Mouse (Mus musculus): Measurements from ENCODE around the gene Ikzf2. TPM values are rescaled to one million over a fixed set of nuclear protein-coding genes. Genes with fewer than 3 reads are reported as not detected.

Gene Ikzf2
- polyA plus RNA-seq, 1 experiment from 2014 or later: 0.88 TPM

DNA sequence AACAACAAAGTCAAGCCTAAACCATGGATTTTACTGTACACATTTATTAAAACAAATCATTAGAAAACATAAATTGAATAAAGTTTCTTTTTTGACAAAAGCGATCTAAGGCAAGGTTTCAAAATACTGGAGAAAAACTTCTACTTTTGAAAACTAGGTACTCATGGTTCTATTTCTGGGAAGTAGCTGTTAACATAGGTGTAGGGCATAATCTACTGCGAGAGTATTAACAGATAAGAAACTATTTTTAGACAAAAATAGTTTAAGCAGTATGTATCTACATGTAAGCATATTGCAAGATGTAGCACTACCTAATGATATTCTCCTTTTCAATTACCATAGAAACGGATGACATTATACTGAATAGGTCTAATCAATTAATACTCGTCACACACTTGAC, 137.1 kb downstream of the Ikzf2 start:
- Histone ChIP-seq H3K9ac (replicated peaks; ENCODE audit: low read depth) (no peak overlapping the region), H3K9me3 (ENCODE audit: low read length) (no peaks in the 10 kb centered on the region), H3K36me3 (ENCODE audit: insufficient read depth, low read length) (no peaks in the 10 kb centered on the region), H3K4me2 (replicated peaks; ENCODE audit: low read depth, low read length) (no peak overlapping the region), H3K27me3 (replicated peaks; ENCODE audit: insufficient read depth, low read length) (no peaks in the 10 kb centered on the region), H3K4me1 (ENCODE audit: insufficient read depth, low read depth, low read length) (no peaks in the 10 kb centered on the region), H3K27ac (ENCODE audit: low read length) (no peak overlapping the region), H3K4me3 (ENCODE audit: low read depth, low read length) (no peak overlapping the region)
- ATAC-seq (no peak), DNase-seq (ENCODE audit: low spot score) (no peak)
- no peak for TF ChIP-seq EP300 (IDR thresholded peaks at IDR 0.05)
- TF ChIP-seq CTCF (IDR thresholded peaks at IDR 0.05): no peak
- WGBS: 77% methylated on average over 4 of the region's 4 CpGs

DNA sequence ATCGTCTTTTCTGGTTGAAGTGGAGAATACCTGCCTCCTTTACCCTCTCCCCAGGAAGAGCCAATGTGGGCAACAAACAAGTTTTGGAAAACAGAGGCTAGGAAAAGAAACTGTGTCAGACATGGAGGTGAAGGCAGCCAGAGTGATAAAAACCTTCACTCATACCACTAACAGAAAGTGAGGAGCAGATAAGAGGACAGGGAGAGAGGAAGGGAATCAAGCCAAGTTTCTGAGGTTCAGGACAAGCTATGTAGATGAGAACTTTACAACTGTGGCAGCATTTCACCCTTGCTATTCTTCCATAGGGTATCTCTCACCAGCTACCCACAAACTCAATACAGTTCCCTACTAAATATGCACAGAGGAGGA, 141.2 kb downstream of the Ikzf2 start:
- H3K27ac ChIP-seq (ENCODE audit: low read length): no peak overlapping the region
- no peak for TF ChIP-seq EP300 (IDR thresholded peaks at IDR 0.05)
- no peak for TF ChIP-seq CTCF (IDR thresholded peaks at IDR 0.05)
- no peaks in the 10 kb centered on the region for H3K36me3 ChIP-seq (ENCODE audit: insufficient read depth, low read length)
- no peak overlapping the region for H3K4me3 ChIP-seq (ENCODE audit: low read depth, low read length)
- DNase-seq (ENCODE audit: low spot score) (no peak), ATAC-seq (no peak)
- WGBS: 91% methylated on average over 1 of the region's 1 CpGs
- no peaks in the 10 kb centered on the region for H3K9me3 ChIP-seq (ENCODE audit: low read length)
- H3K9ac ChIP-seq (replicated peaks; ENCODE audit: low read depth): no peak overlapping the region
- no peaks in the 10 kb centered on the region for H3K27me3 ChIP-seq (replicated peaks; ENCODE audit: insufficient read depth, low read length)
- H3K4me2 ChIP-seq (replicated peaks; ENCODE audit: low read depth, low read length): no peak overlapping the region
- H3K4me1 ChIP-seq (ENCODE audit: insufficient read depth, low read depth, low read length): no peaks in the 10 kb centered on the region

DNA sequence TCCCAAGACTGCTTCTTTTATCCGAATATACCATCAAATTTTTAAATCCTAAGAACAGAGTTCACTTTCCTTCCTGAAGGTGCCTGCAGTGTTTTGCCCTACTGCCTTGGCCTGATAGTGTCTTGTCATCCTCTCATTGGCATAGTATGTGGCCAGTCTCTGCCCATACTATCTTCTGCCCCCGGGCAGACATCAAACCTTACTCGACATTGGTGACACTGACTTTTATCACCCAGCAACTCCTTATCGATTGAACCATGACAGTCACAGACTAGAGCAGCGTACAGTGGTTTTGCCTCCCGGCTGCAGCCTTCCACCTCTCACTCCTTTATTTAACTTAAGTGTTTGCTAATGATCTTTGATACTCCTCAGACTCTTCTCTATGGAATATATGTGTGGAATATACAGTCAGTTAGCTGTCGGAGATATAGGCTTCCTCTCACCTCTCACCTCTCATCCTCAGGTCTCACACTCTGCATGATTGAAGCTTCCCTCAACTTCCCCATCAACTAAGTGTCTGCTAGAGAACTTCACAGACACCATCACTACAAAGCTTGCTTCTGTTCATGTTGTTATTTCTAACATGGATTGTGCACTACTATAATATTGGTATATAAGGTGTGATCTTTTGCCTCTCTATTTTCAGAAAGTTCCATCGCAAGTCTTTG, 141.7 kb downstream of the Ikzf2 start:
- Histone ChIP-seq H3K9ac (replicated peaks; ENCODE audit: low read depth) (no peak overlapping the region), H3K36me3 (ENCODE audit: insufficient read depth, low read length) (no peaks in the 10 kb centered on the region), H3K9me3 (ENCODE audit: low read length) (no peaks in the 10 kb centered on the region), H3K27me3 (replicated peaks; ENCODE audit: insufficient read depth, low read length) (no peaks in the 10 kb centered on the region), H3K4me1 (ENCODE audit: insufficient read depth, low read depth, low read length) (no peaks in the 10 kb centered on the region), H3K4me3 (ENCODE audit: low read depth, low read length) (no peak overlapping the region), H3K4me2 (replicated peaks; ENCODE audit: low read depth, low read length) (no peak overlapping the region), H3K27ac (ENCODE audit: low read length) (no peak overlapping the region)
- no peak for TF ChIP-seq EP300 (IDR thresholded peaks at IDR 0.05)
- TF ChIP-seq CTCF (IDR thresholded peaks at IDR 0.05): no peak
- ATAC-seq (no peak), DNase-seq (ENCODE audit: low spot score) (no peak)
- WGBS: 79% methylated on average over 8 of the region's 8 CpGs

DNA sequence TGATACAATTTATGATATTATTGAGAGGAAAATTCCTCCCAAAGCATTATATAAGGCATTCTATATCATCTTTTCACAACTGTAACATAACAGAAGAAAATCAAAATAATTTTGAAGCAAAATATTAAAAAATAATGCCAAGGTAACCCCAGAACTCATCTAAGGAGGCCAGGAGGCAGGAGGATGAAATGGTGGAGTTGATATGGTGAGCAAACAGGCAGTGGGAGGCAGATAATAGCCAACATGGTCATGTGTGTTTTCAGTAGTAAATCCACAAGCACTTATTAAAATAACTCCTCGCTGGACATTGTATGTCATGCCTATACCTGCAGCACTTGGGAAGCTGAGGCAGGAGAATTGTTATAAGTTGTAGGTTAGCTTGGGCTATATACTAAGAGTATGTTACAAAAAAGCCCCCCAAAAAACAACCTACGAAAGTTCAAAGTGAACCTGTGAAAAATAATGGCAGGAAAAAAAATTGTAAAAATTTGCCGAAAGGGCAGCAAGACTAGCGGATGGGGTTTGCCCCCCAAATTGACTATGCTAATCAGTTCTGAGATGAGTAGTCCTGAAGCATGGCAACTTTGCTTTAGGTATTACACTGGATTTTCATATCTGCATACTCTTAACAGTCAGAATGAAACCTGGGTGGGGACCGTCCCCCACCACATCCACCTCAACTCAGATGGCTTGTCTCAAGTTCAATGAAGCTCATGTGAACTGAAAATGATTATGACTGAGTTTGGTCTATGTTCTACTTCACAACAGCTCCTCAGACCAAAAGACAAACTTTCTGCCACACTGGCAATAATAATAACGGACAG, 143.1 kb downstream of the Ikzf2 start:
- TF ChIP-seq CTCF (IDR thresholded peaks at IDR 0.05) (no peak), EP300 (IDR thresholded peaks at IDR 0.05) (no peak)
- Histone ChIP-seq H3K36me3 (ENCODE audit: insufficient read depth, low read length) (no peaks in the 10 kb centered on the region), H3K4me2 (replicated peaks; ENCODE audit: low read depth, low read length) (no peak overlapping the region), H3K9me3 (ENCODE audit: low read length) (no peaks in the 10 kb centered on the region), H3K4me3 (ENCODE audit: low read depth, low read length) (no peak overlapping the region), H3K27ac (ENCODE audit: low read length) (no peak overlapping the region), H3K27me3 (replicated peaks; ENCODE audit: insufficient read depth, low read length) (no peaks in the 10 kb centered on the region), H3K4me1 (ENCODE audit: insufficient read depth, low read depth, low read length) (no peaks in the 10 kb centered on the region), H3K9ac (replicated peaks; ENCODE audit: low read depth) (no peak overlapping the region)
- no peak for ATAC-seq
- DNase-seq (ENCODE audit: low spot score): no peak
- WGBS: 88% methylated on average over 6 of the region's 6 CpGs

DNA sequence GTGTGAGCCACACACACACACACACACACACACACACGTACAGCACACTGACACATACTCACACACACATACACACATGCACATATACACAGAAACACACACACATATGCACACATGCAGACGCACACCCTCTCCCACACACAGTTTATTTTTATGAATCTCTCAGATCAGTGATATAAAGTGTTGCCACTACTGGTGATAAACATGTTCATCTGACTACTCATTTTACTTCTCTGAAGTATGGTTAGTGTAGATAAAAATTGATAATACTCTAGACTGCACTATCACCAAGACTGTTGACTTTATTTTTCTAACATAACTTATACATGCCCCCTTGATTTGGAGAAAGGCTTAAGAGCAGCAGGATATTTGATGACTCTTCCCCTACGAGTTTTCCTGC, 144.5 kb downstream of the Ikzf2 start:
- no peak overlapping the region for H3K27ac ChIP-seq (ENCODE audit: low read length)
- TF ChIP-seq CTCF (IDR thresholded peaks at IDR 0.05): no peak
- no peak for TF ChIP-seq EP300 (IDR thresholded peaks at IDR 0.05)
- H3K4me2 ChIP-seq (replicated peaks; ENCODE audit: low read depth, low read length): no peak overlapping the region
- ATAC-seq (no peak), DNase-seq (ENCODE audit: low spot score) (no peak)
- H3K27me3 ChIP-seq (replicated peaks; ENCODE audit: insufficient read depth, low read length): no peaks in the 10 kb centered on the region
- no peaks in the 10 kb centered on the region for H3K4me1 ChIP-seq (ENCODE audit: insufficient read depth, low read depth, low read length)
- no peaks in the 10 kb centered on the region for H3K36me3 ChIP-seq (ENCODE audit: insufficient read depth, low read length)
- H3K9me3 ChIP-seq (ENCODE audit: low read length): no peaks in the 10 kb centered on the region
- no peak overlapping the region for H3K4me3 ChIP-seq (ENCODE audit: low read depth, low read length)
- 72% methylated on average over 3 of the region's 3 CpGs for WGBS
- no peak overlapping the region for H3K9ac ChIP-seq (replicated peaks; ENCODE audit: low read depth)

DNA sequence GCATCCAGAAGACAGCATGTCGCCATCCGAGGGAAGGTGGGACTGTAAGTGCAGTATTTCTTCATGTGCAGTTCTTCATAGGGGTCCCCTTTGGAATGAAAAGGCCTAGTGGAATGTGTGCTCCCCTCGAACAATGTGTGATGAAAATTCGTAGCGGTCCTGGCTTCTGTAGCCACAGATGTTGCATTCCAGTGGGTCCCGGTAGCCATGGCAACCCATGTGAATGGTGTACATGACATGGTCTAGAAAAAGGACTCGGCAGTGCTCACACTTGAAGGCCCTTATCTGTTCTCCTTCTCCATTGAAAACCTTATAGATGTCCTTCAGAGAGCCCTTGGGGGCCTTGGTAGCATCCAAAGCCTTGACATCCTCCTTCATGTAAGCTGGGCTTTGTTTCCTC, 148.4 kb downstream of the Ikzf2 start:
- WGBS: 70% methylated on average over 7 of the region's 7 CpGs
- no peaks in the 10 kb centered on the region for H3K9me3 ChIP-seq (ENCODE audit: low read length)

More for the DNA sequence above, 148.4 kb downstream of the Ikzf2 start:
- no peak overlapping the region for H3K9ac ChIP-seq (replicated peaks; ENCODE audit: low read depth)
- no peak for ATAC-seq
- no peak overlapping the region for H3K4me2 ChIP-seq (replicated peaks; ENCODE audit: low read depth, low read length)
- TF ChIP-seq EP300 (IDR thresholded peaks at IDR 0.05) (no peak), CTCF (IDR thresholded peaks at IDR 0.05) (no peak)
- no peaks in the 10 kb centered on the region for H3K36me3 ChIP-seq (ENCODE audit: insufficient read depth, low read length)
- H3K4me1 ChIP-seq (ENCODE audit: insufficient read depth, low read depth, low read length): no peaks in the 10 kb centered on the region
- H3K27me3 ChIP-seq (replicated peaks; ENCODE audit: insufficient read depth, low read length): no peaks in the 10 kb centered on the region
- H3K27ac ChIP-seq (ENCODE audit: low read length): no peak overlapping the region
- DNase-seq (ENCODE audit: low spot score): no peak
- no peak overlapping the region for H3K4me3 ChIP-seq (ENCODE audit: low read depth, low read length)

Data from lung, postnatal 0 days (tissue).